Mouse (Mus musculus): Measurements from ENCODE around the gene Nubp1.

Gene Nubp1

DNA sequence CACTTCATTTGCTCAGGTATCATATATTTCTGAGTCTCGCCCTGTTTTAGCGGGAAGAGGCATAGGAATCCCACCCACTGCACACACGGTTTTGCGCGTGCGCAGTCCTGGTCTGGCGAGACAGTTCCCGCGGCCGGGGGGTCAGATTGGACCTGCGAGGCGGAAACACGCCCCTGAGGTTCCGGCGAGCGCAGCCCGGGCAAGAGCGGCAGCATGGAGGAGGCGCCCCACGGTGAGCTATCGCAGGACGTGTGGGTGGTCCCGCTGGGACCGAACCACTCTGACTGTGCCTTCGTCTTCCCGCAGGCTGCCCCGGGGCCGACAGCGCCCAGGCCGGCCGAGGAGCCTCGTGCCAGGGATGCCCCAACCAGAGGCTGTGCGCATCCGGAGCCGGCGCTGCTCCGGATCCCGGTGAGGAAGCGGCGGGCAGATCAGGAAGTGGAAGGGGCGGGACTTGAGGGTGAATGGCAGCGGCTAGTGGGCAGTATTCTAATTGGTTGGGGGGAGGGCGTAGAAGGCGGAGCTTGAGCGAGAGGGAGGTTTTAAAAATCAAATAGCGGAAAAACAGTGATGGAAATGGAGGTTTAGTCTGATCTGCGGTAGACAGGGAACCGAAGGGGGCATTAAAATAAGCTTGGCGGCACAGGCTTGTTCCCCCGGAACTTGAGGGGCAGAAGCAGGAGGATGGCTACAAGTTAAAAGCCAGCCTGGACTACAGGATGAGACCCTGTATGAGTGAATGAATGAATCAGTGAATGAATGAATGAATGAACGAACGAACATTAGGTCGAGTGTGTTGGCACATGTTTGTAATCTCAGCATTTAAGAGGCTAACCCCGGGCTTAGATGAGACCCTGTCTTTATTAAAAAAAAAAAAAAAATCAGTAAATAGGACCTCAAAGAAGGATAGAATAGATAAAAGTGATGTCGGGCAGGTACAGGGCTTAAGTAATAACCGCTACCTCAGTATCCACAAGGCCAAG lies at the start of gene Nubp1:
Gene Nubp1, plus strand, starts transcription at position 185 of the 983 bp plus-strand sequence.
- in situ Hi-C loops (cut with MboI; ENCODE audit: low pct_unique_long_range_greater_than_20kb in 1 of 2, low sequenced_read_pairs in 2 of 2, unreplicated experiment in 1 of 2) = no loop called here

DNA sequence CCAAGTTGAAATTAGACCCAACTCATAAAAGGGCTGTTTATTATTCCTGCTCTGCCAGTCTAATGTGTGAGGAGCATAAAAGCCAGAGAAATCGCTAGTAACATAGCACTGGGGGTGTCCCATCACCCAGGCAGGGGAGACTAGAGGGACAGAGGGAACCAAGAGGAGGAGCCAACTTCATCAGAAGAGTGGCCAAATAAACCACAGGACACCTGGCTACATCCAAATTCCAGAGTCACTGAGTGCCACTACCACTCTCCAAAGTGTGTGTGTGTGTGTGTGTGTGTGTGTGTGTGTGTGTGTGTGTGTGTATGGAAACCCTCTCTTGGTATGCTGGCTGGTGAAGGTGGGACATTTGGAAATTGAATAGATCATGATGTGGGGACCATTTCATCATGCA lies 48.7 kb upstream of the Nubp1 start:
- in situ Hi-C loops (cut with MboI; ENCODE audit: low pct_unique_long_range_greater_than_20kb in 1 of 2, low sequenced_read_pairs in 2 of 2, unreplicated experiment in 1 of 2) = no loop called here

DNA sequence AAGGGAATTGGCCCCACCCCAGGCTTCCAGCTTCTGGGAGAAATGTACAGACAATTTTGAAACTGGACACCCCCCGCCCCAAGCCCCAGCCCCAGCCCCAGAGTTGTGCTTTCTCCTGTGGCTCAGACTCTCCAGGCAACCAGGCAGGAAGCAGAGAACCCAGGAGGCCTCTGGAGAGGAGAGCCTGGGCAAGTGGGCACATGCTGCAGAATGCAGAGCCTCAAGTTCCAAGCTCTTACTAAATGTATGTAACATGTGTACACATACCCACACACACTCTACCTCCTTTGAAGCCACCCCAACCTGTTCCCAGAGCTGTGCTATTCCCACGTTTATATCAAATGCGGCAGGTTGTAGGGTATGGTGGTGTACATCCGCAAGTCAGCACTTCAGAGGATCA lies 46.0 kb upstream of the Nubp1 start:
- in situ Hi-C loops (cut with MboI; ENCODE audit: low pct_unique_long_range_greater_than_20kb in 1 of 2, low sequenced_read_pairs in 2 of 2, unreplicated experiment in 1 of 2) = no loop called here

DNA sequence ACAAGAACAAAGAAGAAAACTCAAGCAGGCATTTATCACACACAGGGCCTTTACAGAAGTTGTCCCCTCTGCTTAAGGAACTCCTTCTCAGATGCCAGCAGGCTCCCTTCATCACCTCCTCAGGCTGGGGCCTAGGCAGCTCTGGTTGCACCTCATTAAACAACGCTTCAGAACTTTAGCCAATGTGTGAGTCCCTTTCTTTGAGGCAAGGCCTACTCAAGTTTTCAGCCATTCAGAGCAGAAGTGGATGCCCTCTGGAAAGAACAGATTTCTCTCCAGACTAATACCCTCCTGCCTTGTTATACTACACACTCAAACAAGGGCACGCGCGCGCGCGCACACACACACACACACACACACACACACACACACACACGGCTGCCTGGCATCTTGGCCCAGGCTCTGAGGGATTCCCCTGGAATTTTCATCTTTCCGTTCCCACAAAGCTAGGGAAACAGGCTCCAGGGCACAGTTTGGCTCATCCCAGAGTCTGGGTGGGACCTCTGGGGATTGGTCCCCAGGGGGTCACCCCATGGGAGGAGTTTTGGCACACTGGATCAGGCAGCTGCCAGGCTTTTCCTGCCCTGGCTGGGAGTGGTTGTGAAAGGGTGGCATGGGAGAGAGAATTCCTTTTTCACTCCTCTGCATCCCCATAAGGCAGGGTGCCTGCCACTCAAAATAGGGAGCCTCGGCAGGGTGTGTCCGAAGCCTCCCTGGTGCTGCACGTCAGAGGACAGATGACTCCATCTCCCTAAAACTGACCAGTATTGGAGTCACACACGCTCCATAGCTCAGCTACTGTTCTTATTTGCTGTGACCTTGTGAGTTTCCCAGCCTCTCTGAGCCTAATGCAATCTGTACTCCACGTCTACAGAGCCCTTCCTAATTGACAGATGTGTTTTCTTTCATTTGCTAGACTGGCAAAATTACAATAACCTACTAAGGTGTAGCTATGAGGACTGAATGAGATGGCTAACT lies 45.2 kb upstream of the Nubp1 start:
- in situ Hi-C loops (cut with MboI; ENCODE audit: low pct_unique_long_range_greater_than_20kb in 1 of 2, low sequenced_read_pairs in 2 of 2, unreplicated experiment in 1 of 2) = no loop called here

DNA sequence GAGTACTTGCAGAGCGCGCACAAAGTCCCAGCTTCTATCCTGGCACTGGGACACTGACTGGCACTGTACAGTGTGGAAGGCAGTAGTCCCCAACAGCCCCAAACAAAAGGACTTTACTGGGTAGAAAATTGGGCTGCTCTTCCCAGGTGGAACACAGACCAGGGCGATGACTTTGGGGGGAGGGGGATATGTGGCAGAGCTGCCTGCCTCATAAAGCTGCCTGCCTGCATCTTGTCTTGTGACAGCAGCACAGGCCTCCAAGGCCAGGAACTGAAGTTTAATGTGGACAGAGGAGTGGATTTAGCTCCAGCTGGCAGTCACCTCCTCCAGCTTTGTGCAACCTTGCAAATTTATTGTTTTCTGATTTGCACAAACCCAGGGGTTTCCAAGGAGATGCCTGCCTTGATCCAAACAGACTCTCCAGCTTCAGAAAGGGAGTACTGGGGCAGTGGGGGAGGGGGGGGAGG lies 42.2 kb upstream of the Nubp1 start:
- in situ Hi-C loops (cut with MboI; ENCODE audit: low pct_unique_long_range_greater_than_20kb in 1 of 2, low sequenced_read_pairs in 2 of 2, unreplicated experiment in 1 of 2) = no loop called here

DNA sequence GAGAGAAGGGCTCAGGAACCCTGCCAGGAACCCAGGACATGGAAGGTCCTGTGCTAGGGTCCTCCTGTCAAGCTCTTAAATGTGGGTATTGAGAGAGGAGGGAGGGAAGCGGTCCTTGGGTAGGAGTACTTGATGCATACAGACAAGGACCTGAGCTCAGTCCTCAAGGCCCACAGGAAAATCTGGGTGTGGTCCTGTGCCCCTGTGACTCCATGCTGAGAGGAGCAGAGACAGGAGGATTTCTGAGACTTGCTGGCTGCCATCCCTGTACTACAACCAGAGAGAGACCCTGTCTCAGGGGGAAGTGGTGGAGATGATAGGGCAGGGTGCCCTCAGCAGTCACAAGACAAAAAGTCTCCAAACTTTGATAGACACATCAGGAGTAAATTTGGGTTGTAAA lies 41.8 kb upstream of the Nubp1 start:
- in situ Hi-C loops (cut with MboI; ENCODE audit: low pct_unique_long_range_greater_than_20kb in 1 of 2, low sequenced_read_pairs in 2 of 2, unreplicated experiment in 1 of 2) = no loop called here

DNA sequence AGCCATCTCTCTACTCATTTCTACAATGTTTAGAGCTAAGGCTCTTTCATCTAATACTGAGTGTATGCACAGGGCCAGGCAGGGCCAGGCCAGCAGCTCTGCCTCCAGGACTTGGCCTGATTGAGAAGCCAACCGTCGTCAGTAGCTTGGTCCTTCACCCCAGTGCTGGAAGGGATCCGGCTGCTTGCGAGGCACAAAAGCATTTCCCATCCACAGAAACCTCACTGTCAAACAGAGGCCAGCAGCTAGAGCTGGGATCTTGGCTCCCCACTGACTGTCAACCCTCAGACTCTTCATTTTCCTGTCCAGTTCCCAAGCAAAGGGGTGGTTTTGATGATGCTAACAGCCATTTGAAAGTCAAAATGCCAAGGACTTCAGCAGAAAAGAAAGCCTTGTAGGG lies 39.4 kb upstream of the Nubp1 start:
- in situ Hi-C loops (cut with MboI; ENCODE audit: low pct_unique_long_range_greater_than_20kb in 1 of 2, low sequenced_read_pairs in 2 of 2, unreplicated experiment in 1 of 2) = no loop called here

DNA sequence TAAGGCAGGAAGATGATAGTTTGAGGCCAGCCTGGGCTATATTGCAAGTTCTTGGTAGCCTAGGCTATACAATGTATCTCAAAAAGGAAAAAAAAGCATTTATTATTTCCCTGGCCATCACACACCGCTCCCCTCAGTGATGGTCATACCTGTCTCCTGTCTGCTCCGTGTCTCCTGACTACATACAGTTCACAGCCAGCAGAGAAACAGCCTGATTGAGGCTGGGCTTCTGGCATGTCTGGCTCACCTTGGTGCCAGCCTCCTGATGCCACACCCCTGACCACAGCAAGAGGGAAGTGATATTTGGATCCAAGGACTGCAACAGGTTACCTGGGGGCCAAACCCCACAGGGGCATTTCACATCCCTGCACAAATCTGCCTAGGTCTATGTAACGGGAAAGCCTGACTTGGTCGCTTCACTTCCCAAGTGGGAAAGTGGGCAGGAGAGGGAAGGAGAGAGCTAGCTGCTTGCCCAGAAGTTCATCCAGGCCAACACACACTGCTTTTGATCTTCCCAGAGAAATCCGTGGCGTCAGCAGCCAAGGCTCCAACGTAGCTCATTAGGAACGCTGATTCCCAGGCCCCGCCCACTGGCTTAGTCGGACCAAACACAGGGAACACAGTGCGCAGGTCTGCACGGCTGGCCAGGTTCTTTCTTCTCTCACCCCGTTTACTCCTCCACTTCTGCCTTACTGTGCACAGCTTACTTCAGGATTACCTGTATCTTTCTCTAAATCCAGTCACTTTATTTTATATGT lies 37.3 kb upstream of the Nubp1 start:
- in situ Hi-C loops (cut with MboI; ENCODE audit: low pct_unique_long_range_greater_than_20kb in 1 of 2, low sequenced_read_pairs in 2 of 2, unreplicated experiment in 1 of 2) = loop anchor here in 1 of 2 experiments (25.0 kb wide), 1 partner anchor 312 kb away; no protein-coding TSS in a partner anchor

DNA sequence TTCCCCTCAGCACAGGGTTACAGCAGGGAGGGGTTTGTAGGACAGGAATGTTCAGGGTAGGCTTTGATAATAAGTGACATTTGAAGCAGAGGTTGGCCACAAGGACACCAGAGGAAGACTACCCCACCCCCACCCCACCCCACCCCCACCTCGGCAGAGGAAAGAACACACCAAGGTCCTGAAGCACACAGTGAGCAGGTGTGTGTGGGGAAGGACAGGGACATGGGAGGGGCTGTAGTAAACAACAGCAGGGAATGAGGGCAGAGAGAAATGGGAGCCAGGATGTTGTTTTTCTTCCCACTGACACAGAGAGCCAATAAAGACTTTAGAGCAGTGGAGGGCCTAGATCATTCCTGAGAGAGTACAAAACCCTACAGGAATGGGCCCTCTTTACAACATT lies 34.5 kb upstream of the Nubp1 start:
- in situ Hi-C loops (cut with MboI; ENCODE audit: low pct_unique_long_range_greater_than_20kb in 1 of 2, low sequenced_read_pairs in 2 of 2, unreplicated experiment in 1 of 2) = loop anchor here in 1 of 2 experiments (25.0 kb wide), 1 partner anchor 315 kb away; no protein-coding TSS in a partner anchor

DNA sequence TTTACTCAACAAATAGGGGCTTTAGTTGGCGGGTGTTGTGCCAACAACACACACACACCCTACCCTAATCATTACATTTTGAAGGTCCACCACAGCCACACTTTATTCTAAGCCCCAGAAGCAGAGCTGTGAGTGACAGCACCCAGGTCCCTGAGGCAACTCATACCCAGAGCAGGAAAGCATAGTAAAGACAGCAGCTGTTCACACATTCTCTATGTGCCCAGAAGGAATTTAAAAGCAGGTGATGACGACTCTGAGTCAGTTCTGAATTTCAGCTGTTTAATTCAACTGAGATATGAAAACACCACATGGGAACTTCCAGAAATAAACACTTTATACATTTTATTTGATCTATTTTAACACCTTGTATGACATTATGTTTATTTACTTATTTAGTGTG lies 32.2 kb upstream of the Nubp1 start:
- in situ Hi-C loops (cut with MboI; ENCODE audit: low pct_unique_long_range_greater_than_20kb in 1 of 2, low sequenced_read_pairs in 2 of 2, unreplicated experiment in 1 of 2) = loop anchor here in 1 of 2 experiments (25.0 kb wide), 1 partner anchor 317 kb away; no protein-coding TSS in a partner anchor

DNA sequence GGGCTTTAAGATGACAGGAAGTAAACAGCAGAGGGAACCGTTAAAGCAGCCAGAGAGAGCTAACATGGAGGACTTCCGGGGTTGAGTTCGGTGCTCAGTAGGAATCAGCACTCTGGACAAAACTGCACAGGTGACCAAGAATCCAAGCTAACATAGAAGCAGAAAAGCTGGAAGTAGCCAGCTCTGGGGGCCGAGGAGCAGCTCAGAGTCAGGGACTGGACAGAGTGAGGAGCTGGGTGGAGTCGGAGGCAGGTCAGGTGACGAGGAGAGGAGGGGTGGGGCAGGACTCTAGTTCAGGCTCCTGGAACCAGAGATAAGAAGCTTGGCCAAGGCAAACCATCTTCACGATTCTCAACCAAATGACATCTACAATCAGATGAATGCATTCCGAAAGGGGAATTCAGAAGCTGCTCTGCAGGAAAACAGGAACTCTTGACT lies 27.7 kb upstream of the Nubp1 start:
- in situ Hi-C loops (cut with MboI; ENCODE audit: low pct_unique_long_range_greater_than_20kb in 1 of 2, low sequenced_read_pairs in 2 of 2, unreplicated experiment in 1 of 2) = loop anchor here in 1 of 2 experiments (25.0 kb wide), 1 partner anchor 322 kb away; no protein-coding TSS in a partner anchor

DNA sequence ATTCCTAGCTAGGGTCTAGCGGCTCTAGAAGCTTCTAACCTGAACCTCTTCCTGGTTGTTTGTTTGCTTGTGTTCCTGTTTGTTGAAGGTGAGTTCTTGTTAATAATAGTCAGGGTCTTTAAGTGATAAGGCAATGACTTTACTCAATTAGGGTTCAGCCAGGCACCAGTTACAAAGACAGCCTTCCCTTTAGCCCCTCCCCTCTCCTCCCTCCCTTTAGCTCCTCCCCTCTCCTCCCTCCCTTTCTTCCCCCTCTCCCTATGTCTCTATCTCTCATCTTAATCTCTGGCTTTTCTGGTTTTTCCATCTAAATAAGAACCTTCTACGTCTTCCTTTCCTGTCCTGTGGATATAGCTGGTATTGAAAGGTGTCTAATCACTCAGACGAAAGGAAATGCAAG lies 27.2 kb upstream of the Nubp1 start:
- in situ Hi-C loops (cut with MboI; ENCODE audit: low pct_unique_long_range_greater_than_20kb in 1 of 2, low sequenced_read_pairs in 2 of 2, unreplicated experiment in 1 of 2) = loop anchor here in 1 of 2 experiments (25.0 kb wide), 1 partner anchor 322 kb away; no protein-coding TSS in a partner anchor

DNA sequence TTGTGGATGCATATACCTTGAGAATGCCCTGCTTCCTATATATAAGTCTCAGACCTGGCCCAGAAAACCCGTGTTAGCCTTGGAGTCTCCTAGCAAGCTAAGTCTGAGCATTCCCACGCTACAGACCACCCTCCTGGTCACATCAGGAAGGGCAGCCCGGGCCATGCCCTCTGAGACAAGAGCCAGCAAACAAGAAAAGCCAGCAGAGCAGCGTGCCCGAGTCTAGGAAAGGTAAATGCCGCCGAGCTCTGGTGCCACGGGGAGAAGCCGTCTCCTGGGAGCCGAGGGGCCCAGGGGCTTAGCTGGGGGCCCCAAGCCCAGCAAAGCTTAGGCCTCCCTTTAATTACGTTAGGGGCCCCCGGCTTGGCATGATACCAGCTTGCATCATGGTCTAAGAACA lies 26.5 kb upstream of the Nubp1 start:
- in situ Hi-C loops (cut with MboI; ENCODE audit: low pct_unique_long_range_greater_than_20kb in 1 of 2, low sequenced_read_pairs in 2 of 2, unreplicated experiment in 1 of 2) = loop anchor here in 1 of 2 experiments (25.0 kb wide), 1 partner anchor 323 kb away; no protein-coding TSS in a partner anchor

DNA sequence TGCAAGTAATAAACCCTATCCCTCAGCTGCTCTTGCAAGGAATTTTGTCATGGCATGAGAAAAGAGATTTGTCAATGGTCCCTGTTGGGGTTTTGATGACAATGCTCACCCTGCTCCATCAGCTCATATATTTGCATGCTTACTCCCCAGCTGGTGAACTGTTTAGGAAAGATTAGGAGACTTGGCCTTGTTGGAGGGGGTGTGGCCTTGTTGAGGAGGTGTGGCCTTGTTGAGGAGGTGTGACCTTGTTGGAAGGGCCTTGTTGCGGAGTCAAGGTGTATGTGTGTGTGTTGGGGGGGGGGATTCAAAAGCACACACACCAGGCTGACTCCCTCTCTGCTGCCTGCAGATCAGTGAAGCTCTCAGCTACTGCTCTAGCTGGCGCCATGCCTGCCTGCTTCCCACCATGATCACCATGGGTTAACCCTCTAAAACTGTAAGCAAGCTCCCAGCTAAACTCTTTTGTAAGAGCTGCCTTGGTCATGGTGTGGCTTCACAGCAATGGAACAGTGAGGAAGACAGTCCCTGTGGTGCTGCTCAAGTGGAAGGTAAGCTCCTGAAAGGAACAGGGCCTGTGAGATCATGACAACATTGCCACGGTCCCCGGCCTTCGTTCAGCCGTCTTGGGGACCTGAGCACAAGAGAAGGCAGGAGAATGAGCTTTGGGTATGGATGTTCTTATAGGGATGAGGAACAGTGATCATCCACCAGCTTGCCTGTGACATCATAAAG lies 22.9 kb upstream of the Nubp1 start:
- in situ Hi-C loops (cut with MboI; ENCODE audit: low pct_unique_long_range_greater_than_20kb in 1 of 2, low sequenced_read_pairs in 2 of 2, unreplicated experiment in 1 of 2) = loop anchor here in 1 of 2 experiments (25.0 kb wide), 1 partner anchor 326 kb away; no protein-coding TSS in a partner anchor

DNA sequence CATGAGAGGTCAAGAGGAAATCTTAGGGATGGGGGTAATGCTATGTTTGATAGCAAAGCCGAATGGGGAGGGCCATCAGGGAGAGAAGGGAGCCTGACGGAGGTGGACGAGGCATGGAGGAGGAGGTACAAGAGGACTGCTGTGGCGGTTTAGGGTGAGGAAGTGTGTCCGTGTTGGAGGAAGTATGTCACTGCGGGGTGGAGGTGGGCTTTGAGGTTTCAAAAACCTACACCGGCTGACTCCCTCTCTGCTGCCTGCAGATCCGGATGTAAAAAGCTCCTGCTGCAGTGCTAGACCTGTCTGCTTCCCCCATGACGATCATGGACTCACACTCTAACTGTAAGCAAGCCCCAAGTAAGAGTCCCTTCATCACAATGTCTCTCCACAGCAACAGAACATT lies 19.2 kb upstream of the Nubp1 start:
- in situ Hi-C loops (cut with MboI; ENCODE audit: low pct_unique_long_range_greater_than_20kb in 1 of 2, low sequenced_read_pairs in 2 of 2, unreplicated experiment in 1 of 2) = loop anchor here (10.0 to 25.0 kb wide), 2 partner anchors 318 to 330 kb away; no protein-coding TSS in a partner anchor

DNA sequence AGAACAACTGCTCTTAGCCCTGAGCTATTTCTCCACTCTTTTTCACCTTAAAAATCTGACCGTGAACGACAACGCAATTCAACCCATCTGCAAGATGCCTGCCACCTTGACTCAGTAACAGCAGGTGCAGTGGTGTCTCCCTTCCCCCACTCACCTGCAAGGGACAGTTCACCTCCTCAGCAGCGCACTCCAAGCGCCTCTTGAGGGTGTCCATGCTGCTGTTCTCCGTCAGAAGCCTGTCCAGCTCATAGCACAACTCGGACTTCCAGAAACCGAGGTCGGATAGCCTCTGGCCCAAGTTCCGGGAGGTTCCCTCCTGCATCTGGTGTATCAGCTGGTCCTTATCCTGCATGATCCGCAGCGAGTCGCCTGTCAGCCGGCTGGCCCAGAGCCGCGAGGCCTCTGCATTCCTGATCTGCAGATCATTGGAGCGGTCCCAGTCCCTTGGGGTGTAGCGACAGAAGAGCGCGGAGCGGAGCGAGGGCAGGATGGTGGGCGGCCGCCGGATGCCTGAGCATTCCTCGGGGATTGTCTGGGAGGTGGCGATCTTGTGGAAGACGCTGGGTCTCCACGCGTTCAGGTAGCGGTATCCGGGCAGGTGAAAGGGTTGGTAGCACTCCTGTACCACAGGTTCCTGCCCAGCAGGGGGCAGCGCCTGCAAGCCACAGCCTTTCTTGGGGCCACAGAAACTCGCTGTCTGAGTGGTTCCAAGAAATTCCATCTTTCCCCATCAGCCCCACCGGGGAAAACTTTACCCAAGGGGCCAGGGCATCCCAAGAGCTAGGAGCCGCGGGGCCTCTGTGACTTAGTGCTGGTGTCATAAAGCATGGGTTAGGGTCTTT lies 16.8 kb upstream of the Nubp1 start, which contains the start of gene Tekt5:
Gene Tekt5, minus strand, starts transcription at position 792 of the 842 bp plus-strand sequence.
- in situ Hi-C loops (cut with MboI; ENCODE audit: low pct_unique_long_range_greater_than_20kb in 1 of 2, low sequenced_read_pairs in 2 of 2, unreplicated experiment in 1 of 2) = loop anchor here (5.0 to 25.0 kb wide), 3 partner anchors 118 to 333 kb away; no protein-coding TSS in a partner anchor

All from mouse embryonic stem cell (cell line).